Mouse (Mus musculus) brain, embryonic 14.5 days (tissue): ENCODE data around the gene Il1rapl1.

Experiments used
- CTCF ChIP-seq: fragments of 200-500 bp; IDR thresholded peaks from 2 replicates; pipeline ENCODE4 v1.5.1; 2012; ENCODE audit warnings: inconsistent platforms, mild to moderate bottlenecking, moderate library complexity, borderline replicate concordance; ENCODE audit not compliant: insufficient read depth, insufficient read length; ENCODE audit errors: extremely low read depth
- POLR2A ChIP-seq: fragments of 200-500 bp; IDR thresholded peaks from 2 replicates; pipeline ENCODE4 v1.6.1; 2012; ENCODE audit warnings: mild to moderate bottlenecking, inconsistent platforms, borderline replicate concordance; ENCODE audit not compliant: poor library complexity, insufficient read depth, insufficient read length, severe bottlenecking; ENCODE audit errors: extremely low read depth

DNA sequence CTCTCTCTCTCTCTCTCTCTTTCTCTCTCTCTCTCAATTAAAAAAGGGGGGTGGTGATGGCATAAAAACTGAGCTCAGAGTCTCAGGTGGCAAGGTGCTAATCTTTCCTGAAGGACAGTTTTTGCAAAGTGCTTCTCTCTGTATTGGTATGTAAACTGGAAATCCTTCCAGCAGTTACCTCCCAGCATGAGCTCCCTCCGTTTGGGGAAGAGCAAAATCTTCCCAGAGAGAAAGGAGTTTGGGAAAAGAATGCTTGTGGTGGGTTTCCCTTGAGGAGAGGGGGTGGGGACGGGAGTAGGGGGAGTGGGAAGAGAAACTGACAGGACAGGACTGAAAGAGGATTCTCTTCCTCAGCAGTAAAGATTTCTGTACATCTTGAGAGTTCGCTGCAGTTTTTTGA, 881 bp upstream of the Il1rapl1 start:
- TF ChIP-seq CTCF (no peak), POLR2A (no peak)
